Mouse (Mus musculus) heart, embryonic 16.5 days (tissue): ENCODE data around the gene Ampd2. TPM values are rescaled to one million over a fixed set of nuclear protein-coding genes. Genes with fewer than 3 reads are reported as not detected.

Experiments used
- ATAC-seq: fragments of 200-750 bp; cut with Nextera tagmentation; replicated peaks from 2 replicates; pipeline ENCODE4 v1.8.0; 2017; ENCODE audit warnings: moderate number of reproducible peaks; ENCODE audit not compliant: insufficient read depth, low FRiP score; ENCODE audit errors: extremely low read depth
- H3K27ac ChIP-seq: fragments of 300-500 bp; sonication (generic); 2 replicates; pipeline ENCODE4 v1.5.1; 2014; ENCODE audit warnings: mild to moderate bottlenecking, low read length, control low read depth, moderate library complexity
- H3K27me3 ChIP-seq: fragments of 300-500 bp; sonication (generic); 2 replicates; pipeline ENCODE4 v1.6.1; 2014; ENCODE audit warnings: low read length, mixed read lengths; ENCODE audit not compliant: control insufficient read depth, insufficient read depth
- H3K36me3 ChIP-seq: fragments of 300-500 bp; sonication (generic); 2 replicates; pipeline ENCODE4 v1.6.1; 2014; ENCODE audit not compliant: control insufficient read depth, insufficient read depth
- H3K4me1 ChIP-seq: fragments of 300-500 bp; sonication (generic); 2 replicates; pipeline ENCODE4 v1.6.1; 2014; ENCODE audit warnings: low read length, mixed read lengths; ENCODE audit not compliant: control insufficient read depth, insufficient read depth
- H3K4me2 ChIP-seq: fragments of 300-500 bp; sonication (generic); 2 replicates; pipeline ENCODE4 v1.6.1; 2014; ENCODE audit warnings: low read depth, mild to moderate bottlenecking, control low read depth, low read length
- H3K4me3 ChIP-seq: fragments of 300-500 bp; sonication (generic); 2 replicates; pipeline ENCODE4 v1.5.1; 2014; ENCODE audit warnings: mild to moderate bottlenecking, control low read depth, low read length
- H3K9ac ChIP-seq: fragments of 300-500 bp; sonication (generic); 2 replicates; pipeline ENCODE4 v1.6.1; 2014; ENCODE audit warnings: low read length, control low read depth
- H3K9me3 ChIP-seq: fragments of 300-500 bp; sonication (generic); replicated peaks from 2 replicates; pipeline ENCODE4 v1.6.1; 2016; ENCODE audit warnings: low read length; ENCODE audit not compliant: control insufficient read depth
- WGBS: fragments of 180-500 bp; shearing (Covaris S2); extraction: QIAGEN DNeasy Blood & Tissue Kit; methylation state at CpG from one replicate; pipeline ENCODE4 v1.1.7; 2014; 5-methylcytosine and 5-hydroxymethylcytosine counted together
- polyA plus RNA-seq: library from polyadenylated mRNA; unstranded; fragments of >200 nt; fragmentation: Nextera tagmentation; extraction: Ambion mirVana; gene quantifications from 2 replicates; pipeline ENCODE4 v1.2.1, GENCODE M21; 2015

The Ampd2 gene
- polyA plus RNA-seq, 1 experiment from 2014 or later = 29.2 TPM

GRCm38 (mm10) chr3:108068826-108069225 lies 17.6 kb downstream of the Ampd2 start:
- no peaks in the 10 kb centered on the region for H3K27me3 ChIP-seq
- H3K4me2 ChIP-seq = no peak overlapping the region

GRCm38 (mm10) chr3:108067370-108067934 lies 19.0 kb downstream of the Ampd2 start:
- Histone ChIP-seq H3K4me2 (no peak overlapping the region), H3K9ac (no peak overlapping the region), H3K36me3 (no peaks in the 10 kb centered on the region), H3K27me3 (no peaks in the 10 kb centered on the region), H3K9me3 (no peaks in the 10 kb centered on the region), H3K4me3 (no peak overlapping the region), H3K4me1 (0 out of 2 replicates have a peak, but pooled peaks cover 2% of the 10 kb centered on the region), H3K27ac (no peak overlapping the region)
- ATAC-seq = no peak
- WGBS = 56% methylated on average over 6 of the region's 6 CpGs

More at GRCm38 (mm10) chr3:108068826-108069225, 17.6 kb downstream of the Ampd2 start:
- no peaks in the 10 kb centered on the region for H3K36me3 ChIP-seq
- H3K9me3 ChIP-seq = no peaks in the 10 kb centered on the region
- no peak for ATAC-seq
- H3K4me3 ChIP-seq = no peak overlapping the region
- 0 out of 2 replicates have a peak, but pooled peaks cover 2% of the 10 kb centered on the region for H3K4me1 ChIP-seq
- no peak overlapping the region for H3K9ac ChIP-seq
- 14% methylated on average over 1 of the region's 1 CpGs for WGBS
- no peak overlapping the region for H3K27ac ChIP-seq

- H3K27ac ChIP-seq = no peak overlapping the region
- H3K9ac ChIP-seq = no peak overlapping the region
- no peaks in the 10 kb centered on the region for H3K9me3 ChIP-seq
- H3K36me3 ChIP-seq = no peaks in the 10 kb centered on the region
- H3K4me3 ChIP-seq = no peak overlapping the region
- H3K27me3 ChIP-seq = no peaks in the 10 kb centered on the region
- H3K4me1 ChIP-seq = 0 out of 2 replicates have a peak, but pooled peaks cover 4% of the 10 kb centered on the region
- 77% methylated on average over 9 of the region's 9 CpGs for WGBS
- no peak overlapping the region for H3K4me2 ChIP-seq
- no peak for ATAC-seq
Measured at GRCm38 (mm10) chr3:108065551-108065950, 20.9 kb downstream of the Ampd2 start.

DNA sequence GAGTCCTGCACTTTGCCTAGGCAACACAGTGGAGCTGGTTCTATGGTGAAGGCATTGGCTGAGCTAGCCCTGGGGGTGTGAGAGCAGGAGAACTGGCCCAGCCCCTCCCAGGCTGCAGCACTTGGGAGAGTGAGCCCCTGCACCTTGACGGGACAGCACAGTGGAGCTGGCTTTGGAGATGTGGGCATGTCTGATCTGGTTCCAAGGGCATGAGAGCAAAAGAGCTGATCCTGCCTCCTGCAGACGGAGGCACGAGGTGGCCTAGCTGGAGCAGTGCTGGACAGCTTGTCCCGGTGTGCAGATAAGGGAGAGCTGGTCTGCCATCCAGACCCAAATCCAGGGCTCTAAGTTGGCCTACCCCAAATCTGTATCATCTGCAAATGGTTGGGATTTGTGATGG lies 21.8 kb downstream of the Ampd2 start:
- 37% methylated on average over 4 of the region's 4 CpGs for WGBS
- no peak overlapping the region for H3K4me3 ChIP-seq
- no peak overlapping the region for H3K9ac ChIP-seq
- H3K36me3 ChIP-seq = no peaks in the 10 kb centered on the region
- 0 out of 2 replicates have a peak, but pooled peaks cover 2% of the 10 kb centered on the region for H3K4me1 ChIP-seq
- no peak overlapping the region for H3K4me2 ChIP-seq
- no peak for ATAC-seq
- H3K27ac ChIP-seq = no peak overlapping the region
- H3K9me3 ChIP-seq = no peaks in the 10 kb centered on the region
- H3K27me3 ChIP-seq = no peaks in the 10 kb centered on the region

GRCm38 (mm10) chr3:108062648-108063047 lies 23.8 kb downstream of the Ampd2 start:
- H3K9ac ChIP-seq = no peak overlapping the region
- H3K4me2 ChIP-seq = no peak overlapping the region
- H3K27ac ChIP-seq = no peak overlapping the region
- ATAC-seq = no peak
- no peaks in the 10 kb centered on the region for H3K27me3 ChIP-seq
- H3K36me3 ChIP-seq = no peaks in the 10 kb centered on the region
- no peaks in the 10 kb centered on the region for H3K9me3 ChIP-seq
- 75% methylated on average over 8 of the region's 8 CpGs for WGBS
- 0 out of 2 replicates have a peak, but pooled peaks cover 2% of the 10 kb centered on the region for H3K4me1 ChIP-seq
- H3K4me3 ChIP-seq = no peak overlapping the region

DNA sequence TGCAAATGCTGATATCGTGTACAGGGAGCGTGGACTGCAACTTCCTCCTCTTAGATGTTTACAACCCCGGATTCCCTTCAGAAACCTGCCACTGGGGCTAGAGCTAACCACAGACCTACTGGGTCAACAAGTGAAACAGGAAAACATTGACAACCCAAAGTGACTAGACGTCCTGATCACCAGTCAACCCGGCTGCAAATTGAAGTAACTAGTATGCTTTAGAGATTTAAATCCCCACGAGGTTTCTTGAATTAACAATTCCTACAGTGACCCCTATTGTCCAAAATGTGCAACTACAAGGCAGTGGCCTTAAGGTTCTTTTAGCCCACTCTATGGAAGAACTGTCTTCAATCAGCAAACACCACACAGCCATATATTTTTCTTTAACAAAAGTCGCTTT lies 25.0 kb downstream of the Ampd2 start:
- Histone ChIP-seq H3K27me3 (no peaks in the 10 kb centered on the region), H3K4me2 (peak overlapping the region; percentile 44), H3K36me3 (no peaks in the 10 kb centered on the region), H3K4me1 (0 out of 2 replicates have a peak, but pooled peaks cover 2% of the 10 kb centered on the region), H3K9ac (no peak overlapping the region), H3K27ac (no peak overlapping the region), H3K4me3 (no peak overlapping the region; the same call in 1 of the 2 replicates), H3K9me3 (no peaks in the 10 kb centered on the region)
- no peak for ATAC-seq
- 15% methylated on average over 7 of the region's 7 CpGs for WGBS

- no peaks in the 10 kb centered on the region for H3K4me1 ChIP-seq
- H3K36me3 ChIP-seq = no peaks in the 10 kb centered on the region
- no peaks in the 10 kb centered on the region for H3K9me3 ChIP-seq
- H3K27me3 ChIP-seq = no peaks in the 10 kb centered on the region
- no peak overlapping the region for H3K9ac ChIP-seq
- H3K27ac ChIP-seq = no peak overlapping the region
- no peak overlapping the region for H3K4me2 ChIP-seq
- H3K4me3 ChIP-seq = no peak overlapping the region
- WGBS = 83% methylated on average over 5 of the region's 5 CpGs
- no peak for ATAC-seq
Measured at GRCm38 (mm10) chr3:108050493-108050892, 36.0 kb downstream of the Ampd2 start.

- H3K9me3 ChIP-seq = no peaks in the 10 kb centered on the region
- no peaks in the 10 kb centered on the region for H3K27me3 ChIP-seq
- H3K4me2 ChIP-seq = no peak overlapping the region
- H3K9ac ChIP-seq = no peak overlapping the region
- no peak overlapping the region for H3K27ac ChIP-seq
- H3K4me3 ChIP-seq = no peak overlapping the region
- H3K36me3 ChIP-seq = no peaks in the 10 kb centered on the region
- ATAC-seq = no peak
- 45% methylated on average over 3 of the region's 3 CpGs for WGBS
- H3K4me1 ChIP-seq = peaks cover 9% of the 10 kb centered on the region
Measured at GRCm38 (mm10) chr3:108048306-108048705, 38.1 kb downstream of the Ampd2 start.

DNA sequence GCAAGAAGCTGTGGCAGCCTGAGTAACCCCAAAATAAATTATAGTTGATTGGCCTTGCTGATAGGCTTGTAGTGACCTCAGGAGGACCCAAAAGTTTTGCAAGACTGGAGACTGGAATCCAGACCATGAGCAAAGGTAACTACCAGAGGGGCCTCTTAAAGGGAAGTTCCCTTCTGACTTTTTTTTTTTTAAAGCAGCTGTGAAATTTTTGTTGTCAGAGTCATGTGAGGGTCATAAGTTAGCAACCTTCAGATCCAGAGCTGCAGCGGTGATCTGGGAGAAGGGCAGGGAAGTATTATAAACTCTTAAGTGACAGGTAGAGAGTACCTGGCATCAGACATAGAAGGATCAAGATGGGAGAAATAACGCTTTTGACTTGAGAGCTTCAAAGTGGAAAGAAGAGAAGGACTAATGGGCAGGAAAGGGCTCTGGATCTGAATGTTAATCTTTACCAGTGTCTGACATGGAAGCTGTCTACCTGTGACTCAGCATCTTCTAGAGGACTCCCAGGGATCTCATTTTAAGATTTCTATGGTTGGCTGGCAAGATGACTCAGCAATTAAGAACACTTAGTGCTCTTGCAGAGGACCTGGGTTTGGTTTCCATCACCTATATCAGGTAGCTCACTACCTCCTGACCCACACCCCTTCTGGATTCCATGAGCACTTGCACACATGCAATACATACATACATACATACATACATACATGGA lies 39.4 kb downstream of the Ampd2 start:
- H3K4me3 ChIP-seq = no peak overlapping the region

More for the DNA sequence above, 39.4 kb downstream of the Ampd2 start:
- Histone ChIP-seq H3K27me3 (no peaks in the 10 kb centered on the region), H3K9ac (no peak overlapping the region), H3K27ac (no peak overlapping the region), H3K4me2 (no peak overlapping the region), H3K9me3 (no peaks in the 10 kb centered on the region), H3K4me1 (peaks cover 9% of the 10 kb centered on the region), H3K36me3 (no peaks in the 10 kb centered on the region)
- no peak for ATAC-seq
- 69% methylated on average over 2 of the region's 2 CpGs for WGBS
